17 mouse cellular contexts compared by ENCODE assay signal in genomic region chr9:42094028-42094551, GRCm38 (mm10). TPM values are rescaled to one million over a fixed set of nuclear protein-coding genes. Genes with fewer than 3 reads are reported as not detected.
A peak's percentile ranks its signal among the peaks of the same experiment; 100 is the strongest.
DNase-seq lines count a peak whose midpoint lies in the region; TF ChIP-seq lines count a peak whose summit lies in the region.
"Had no signal": no experiment of that assay in that cellular context is flagged by ENCODE, and none has a peak within 500 bp of the region (broad histone marks: within the 10 kb centered on the region; RNA-seq: fewer than 3 reads in every experiment).

No protein-coding gene starts in this region.

- 64% methylated on average over 7 of the region's 7 CpGs for WGBS in spleen, adult 2 months
- WGBS in small intestine, adult 2 months = 55% methylated on average over 7 of the region's 7 CpGs

- peak overlapping the region; percentile 36; the same call in 1 of the 2 replicates for H3K27ac ChIP-seq in layer of hippocampus, adult 2 months
- peak overlapping the region; percentile 47; the same call in 1 of the 2 replicates for H3K27ac ChIP-seq in spleen, adult 2 months (ENCODE audit: insufficient read depth, low read length)
- peak overlapping the region; percentile 26; the same call in 1 of the 2 replicates for H3K27ac ChIP-seq in bone marrow macrophage, adult 2 months (ENCODE audit: insufficient read depth, low read depth, low read length)
- H3K27ac ChIP-seq in small intestine, adult 2 months (ENCODE audit: insufficient read depth, low read depth, low read length) = 0 out of 2 replicates have a peak overlapping the region, but pooled peaks have one; percentile 13
- H3K27ac ChIP-seq: embryonic facial prominence, embryonic 15.5 days; forebrain, embryonic 15.5 days; hindbrain, embryonic 10.5 days; kidney, embryonic 15.5 days; limb, embryonic 10.5 days; liver, embryonic 12.5 days; lung, embryonic 15.5 days; stomach, embryonic 15.5 days had no signal

- peaks cover 49% of the 10 kb centered on the region for H3K4me1 ChIP-seq in spleen, adult 2 months (ENCODE audit: control insufficient read depth, insufficient read depth, insufficient read length)
- peaks cover 35% of the 10 kb centered on the region for H3K4me1 ChIP-seq in bone marrow macrophage, adult 2 months (ENCODE audit: control insufficient read depth, insufficient read depth, low read length)
- peaks cover 11% of the 10 kb centered on the region for H3K4me1 ChIP-seq in small intestine, adult 2 months (ENCODE audit: control insufficient read depth, insufficient read depth, insufficient read length, low read length)
- H3K4me1 ChIP-seq: embryonic facial prominence, embryonic 15.5 days; hindbrain, embryonic 10.5 days; liver, embryonic 12.5 days; lung, embryonic 15.5 days; stomach, embryonic 15.5 days had no signal

- H3K4me3 ChIP-seq in layer of hippocampus, adult 2 months = no peak overlapping the region
- H3K4me3 ChIP-seq in spleen, adult 2 months (ENCODE audit: extremely low read depth, insufficient read depth, insufficient read length) = no peak overlapping the region
- H3K4me3 ChIP-seq in bone marrow macrophage, adult 2 months (ENCODE audit: insufficient read depth, low read length) = no peak overlapping the region
- H3K4me3 ChIP-seq in small intestine, adult 2 months (ENCODE audit: low read depth, low read length) = no peak overlapping the region
- H3K4me3 ChIP-seq: embryonic facial prominence, embryonic 15.5 days; forebrain, embryonic 15.5 days; hindbrain, embryonic 10.5 days; kidney, embryonic 15.5 days; limb, embryonic 10.5 days; liver, embryonic 12.5 days; lung, embryonic 15.5 days; stomach, embryonic 15.5 days had no signal

- peaks cover 26% of the 10 kb centered on the region for H3K36me3 ChIP-seq in spleen, adult 2 months (ENCODE audit: control insufficient read depth, insufficient read depth, low read length)
- peaks cover 8% of the 10 kb centered on the region for H3K36me3 ChIP-seq in small intestine, adult 2 months (ENCODE audit: control insufficient read depth, insufficient read depth, low read length)
- H3K36me3 ChIP-seq: hindbrain, embryonic 10.5 days; liver, embryonic 12.5 days; lung, embryonic 15.5 days; stomach, embryonic 15.5 days had no signal

- H3K27me3 ChIP-seq in spleen, adult 2 months (ENCODE audit: control insufficient read depth, insufficient read depth, low read length) = no peaks in the 10 kb centered on the region
- H3K27me3 ChIP-seq in small intestine, adult 2 months (ENCODE audit: control insufficient read depth, insufficient read depth, low read length) = no peaks in the 10 kb centered on the region
- H3K27me3 ChIP-seq: embryonic facial prominence, embryonic 15.5 days; forebrain, embryonic 15.5 days; kidney, embryonic 15.5 days; liver, embryonic 12.5 days; lung, embryonic 15.5 days; stomach, embryonic 15.5 days had no signal

- TF ChIP-seq POLR2A in spleen, adult 2 months (IDR thresholded peaks at IDR 0.05; ENCODE audit: low read depth, low read length) = no peak
- TF ChIP-seq POLR2A in bone marrow macrophage, adult 2 months (IDR thresholded peaks at IDR 0.05; ENCODE audit: borderline replicate concordance, low read depth, low read length) = no peak
- TF ChIP-seq POLR2A in small intestine, adult 2 months (IDR thresholded peaks at IDR 0.05; ENCODE audit: low read depth, low read length) = no peak

- no peak for DNase-seq in layer of hippocampus, adult 2 months (ENCODE audit: low spot score in 2 of 2)
- no peak for DNase-seq in layer of hippocampus, adult 9-10 months (ENCODE audit: low spot score)
- no peak for DNase-seq in spleen, adult 2 months (ENCODE audit: low read depth in 1 of 2, low spot score in 2 of 2)
- DNase-seq in spleen, adult 18-20 months = no peak
- no peak for DNase-seq in kidney, postnatal 10 days
- no peak for DNase-seq in natural killer cell, adult 2 months (ENCODE audit: low spot score in 2 of 2)
- DNase-seq: thymus, postnatal 25 days had no signal

- no peak for TF ChIP-seq CTCF in layer of hippocampus, adult 2 months (conservative IDR thresholded peaks at IDR 0.05)
- no peak for TF ChIP-seq CTCF in spleen, adult 2 months (IDR thresholded peaks at IDR 0.05; ENCODE audit: extremely low read depth, insufficient read depth, insufficient read length, insufficient replicate concordance)
- TF ChIP-seq CTCF in bone marrow macrophage, adult 2 months (IDR thresholded peaks at IDR 0.05; ENCODE audit: low read depth, low read length) = no peak
- no peak for TF ChIP-seq CTCF in small intestine, adult 2 months (IDR thresholded peaks at IDR 0.05; ENCODE audit: extremely low read depth, insufficient read length, insufficient replicate concordance, low read depth, low read length)

RNA-seq across cellular contexts. Expression of gene Sorl1, which starts 30.0 kb away (rescaled TPM):
- 100 to 1,000 TPM; 196 to 197 TPM for total RNA-seq in layer of hippocampus, adult 2 months (2021)
- polyA plus RNA-seq in spleen, adult 2 months (2012; rRNA removed) = 69.7 and 93.6 TPM in 2 replicates
- 22.2 and 25.1 TPM in 2 replicates for polyA plus RNA-seq in bone marrow macrophage, adult 2 months (2012; ENCODE audit: insufficient read depth, insufficient read length, missing spikeins)
- 9.6 and 16.1 TPM in 2 replicates for polyA plus RNA-seq in small intestine, adult 2 months (2012; rRNA removed)
